Mouse (Mus musculus): ENCODE measurements at regions not wholly inside any gene's neighbourhood (a gene's known extent, or its start where the extent isn't known, plus 50 kb on each side); places are given as distances from the start of the nearest gene placed in this dataset.

DNA sequence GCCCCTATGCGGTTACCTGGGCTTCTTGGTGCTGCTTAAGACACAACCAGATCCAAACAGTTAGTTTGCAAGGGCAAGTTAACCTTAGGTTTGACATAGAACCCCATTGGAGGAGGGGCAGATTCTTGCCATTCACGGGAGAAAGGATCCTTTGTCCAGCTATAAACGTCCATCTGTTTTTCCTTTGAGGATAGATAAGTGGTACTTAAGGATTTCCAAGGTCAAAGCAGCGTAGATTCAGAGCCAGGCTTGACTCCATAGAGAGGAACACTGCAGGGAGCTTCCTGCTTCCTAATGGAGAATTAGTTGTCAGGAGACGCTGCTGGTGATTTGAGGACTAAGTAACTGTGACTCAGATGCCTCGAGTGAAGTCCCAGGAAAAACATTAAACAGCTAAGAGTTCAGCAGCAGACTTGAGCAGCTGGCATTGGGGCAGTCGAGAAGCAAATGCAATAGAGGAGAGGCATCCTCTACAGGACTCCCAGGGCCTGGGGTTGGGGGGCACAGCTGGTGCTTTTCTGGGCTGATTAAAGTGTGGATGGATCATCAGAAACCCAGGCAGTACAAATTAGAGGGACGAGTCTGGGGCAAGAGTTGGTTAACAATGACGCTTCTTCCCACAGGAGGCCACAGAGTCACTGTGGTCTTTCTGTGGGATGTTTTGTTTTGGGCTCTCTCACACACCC lies 322.8 kb downstream of the Med10 start:
- no peak for DNase-seq
- no peaks in the 10 kb centered on the region for H3K27me3 ChIP-seq (replicated peaks; ENCODE audit: control insufficient read depth, insufficient read depth, low read length)
- H3K27ac ChIP-seq (ENCODE audit: insufficient read depth, low read depth, low read length), result no peak overlapping the region
- 39% methylated on average over 9 of the region's 9 CpGs for WGBS
- H3K4me1 ChIP-seq (ENCODE audit: control insufficient read depth, insufficient read depth, low read length), result no peaks in the 10 kb centered on the region
- H3K36me3 ChIP-seq (ENCODE audit: control insufficient read depth, insufficient read depth, low read length), result no peaks in the 10 kb centered on the region
- no peak overlapping the region for H3K4me3 ChIP-seq (ENCODE audit: insufficient read depth, low read depth, low read length)
- TF ChIP-seq CTCF (conservative IDR thresholded peaks at IDR 0.05; ENCODE audit: insufficient read depth, insufficient read length, low read depth, low read length), result no peak
- no peak for TF ChIP-seq POLR2A (IDR thresholded peaks at IDR 0.05; ENCODE audit: low read depth, low read length)

DNA sequence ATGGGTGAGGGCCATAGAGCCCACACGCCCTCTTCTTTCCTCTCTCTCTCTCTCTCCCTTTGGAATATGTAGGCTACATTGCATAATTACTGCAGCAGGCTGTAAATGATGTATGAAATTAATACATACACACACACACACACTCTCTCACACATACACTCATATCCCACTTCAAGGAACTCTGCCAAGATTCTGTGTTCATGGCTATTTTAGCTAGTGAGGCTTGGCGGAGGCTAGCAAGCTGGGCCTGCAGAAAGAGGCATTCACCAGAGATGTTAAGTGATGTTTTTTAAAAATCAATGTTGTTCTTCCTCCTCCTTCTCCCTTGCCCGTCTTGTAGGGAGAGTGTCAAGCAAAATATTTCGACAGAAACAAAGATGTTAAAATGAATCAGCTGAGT lies 325.1 kb downstream of the Med10 start:
- Histone ChIP-seq H3K27me3 (replicated peaks; ENCODE audit: control insufficient read depth, insufficient read depth, low read length) (no peaks in the 10 kb centered on the region), H3K4me3 (ENCODE audit: insufficient read depth, low read depth, low read length) (no peak overlapping the region), H3K36me3 (ENCODE audit: control insufficient read depth, insufficient read depth, low read length) (no peaks in the 10 kb centered on the region), H3K27ac (ENCODE audit: insufficient read depth, low read depth, low read length) (no peak overlapping the region), H3K4me1 (ENCODE audit: control insufficient read depth, insufficient read depth, low read length) (no peaks in the 10 kb centered on the region)
- WGBS, result 77% methylated on average over 4 of the region's 4 CpGs
- no peak for TF ChIP-seq POLR2A (IDR thresholded peaks at IDR 0.05; ENCODE audit: low read depth, low read length)
- TF ChIP-seq CTCF (conservative IDR thresholded peaks at IDR 0.05; ENCODE audit: insufficient read depth, insufficient read length, low read depth, low read length), result no peak
- no peak for DNase-seq

DNA sequence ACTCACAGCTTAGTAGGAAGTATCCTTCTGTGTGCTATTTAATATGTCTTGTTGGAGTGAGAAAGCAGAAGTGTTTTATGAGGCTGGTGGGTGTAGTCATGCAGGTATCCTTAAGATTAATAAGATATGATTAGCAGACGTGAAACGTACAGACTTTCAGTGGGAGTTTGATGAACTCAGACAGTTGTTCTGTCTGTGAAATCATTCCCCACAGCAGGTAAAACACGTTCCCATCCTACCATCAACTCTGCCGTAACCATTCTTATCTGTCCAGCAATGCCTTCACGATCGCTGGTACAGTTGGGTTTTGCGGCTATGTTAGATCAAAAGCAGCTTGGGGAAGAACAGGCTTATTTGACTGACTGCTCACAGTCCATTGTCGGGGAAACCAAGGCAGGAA lies 332.3 kb downstream of the Med10 start:
- Histone ChIP-seq H3K36me3 (ENCODE audit: control insufficient read depth, insufficient read depth, low read length) (no peaks in the 10 kb centered on the region), H3K27ac (ENCODE audit: insufficient read depth, low read depth, low read length) (no peak overlapping the region), H3K4me3 (ENCODE audit: insufficient read depth, low read depth, low read length) (no peak overlapping the region), H3K27me3 (replicated peaks; ENCODE audit: control insufficient read depth, insufficient read depth, low read length) (no peaks in the 10 kb centered on the region), H3K4me1 (ENCODE audit: control insufficient read depth, insufficient read depth, low read length) (no peaks in the 10 kb centered on the region)
- no peak for DNase-seq
- TF ChIP-seq POLR2A (IDR thresholded peaks at IDR 0.05; ENCODE audit: low read depth, low read length), result no peak
- TF ChIP-seq CTCF (conservative IDR thresholded peaks at IDR 0.05; ENCODE audit: insufficient read depth, insufficient read length, low read depth, low read length), result no peak
- 83% methylated on average over 8 of the region's 8 CpGs for WGBS

GRCm38 (mm10) chr13:70136209-70136608 lies 334.0 kb downstream of the Med10 start:
- no peak for DNase-seq
- Histone ChIP-seq H3K4me1 (ENCODE audit: control insufficient read depth, insufficient read depth, low read length) (no peaks in the 10 kb centered on the region), H3K36me3 (ENCODE audit: control insufficient read depth, insufficient read depth, low read length) (no peaks in the 10 kb centered on the region), H3K4me3 (ENCODE audit: insufficient read depth, low read depth, low read length) (no peak overlapping the region), H3K27me3 (replicated peaks; ENCODE audit: control insufficient read depth, insufficient read depth, low read length) (no peaks in the 10 kb centered on the region), H3K27ac (ENCODE audit: insufficient read depth, low read depth, low read length) (no peak overlapping the region)
- WGBS, result 86% methylated on average over 1 of the region's 1 CpGs
- no peak for TF ChIP-seq CTCF (conservative IDR thresholded peaks at IDR 0.05; ENCODE audit: insufficient read depth, insufficient read length, low read depth, low read length)
- TF ChIP-seq POLR2A (IDR thresholded peaks at IDR 0.05; ENCODE audit: low read depth, low read length), result no peak

DNA sequence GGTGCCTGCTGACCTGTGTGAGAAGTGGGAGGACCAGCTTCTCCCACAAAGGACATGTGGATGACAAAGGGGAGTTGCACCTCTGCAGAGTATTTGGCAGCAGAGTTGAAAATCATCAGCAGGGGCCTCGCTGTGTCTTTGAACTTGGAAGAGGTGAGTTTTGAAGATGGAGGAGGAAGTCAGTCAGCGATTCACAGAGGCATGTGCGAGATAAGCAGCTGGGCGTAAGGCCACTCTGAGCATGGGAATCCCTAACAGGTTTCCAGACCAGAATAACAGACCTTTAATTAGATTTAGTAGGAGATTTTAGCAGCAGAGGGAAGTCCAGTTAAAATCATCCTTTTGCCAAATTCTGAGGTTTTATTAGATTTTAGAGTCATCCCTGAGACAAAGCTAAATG lies 342.3 kb downstream of the Med10 start:
- H3K36me3 ChIP-seq (ENCODE audit: control insufficient read depth, insufficient read depth, low read length), result no peaks in the 10 kb centered on the region
- H3K4me3 ChIP-seq (ENCODE audit: insufficient read depth, low read depth, low read length), result no peak overlapping the region
- DNase-seq, result no peak
- H3K27ac ChIP-seq (ENCODE audit: insufficient read depth, low read depth, low read length), result no peak overlapping the region
- 70% methylated on average over 4 of the region's 4 CpGs for WGBS
- H3K27me3 ChIP-seq (replicated peaks; ENCODE audit: control insufficient read depth, insufficient read depth, low read length), result no peaks in the 10 kb centered on the region
- H3K4me1 ChIP-seq (ENCODE audit: control insufficient read depth, insufficient read depth, low read length), result no peaks in the 10 kb centered on the region
- TF ChIP-seq POLR2A (IDR thresholded peaks at IDR 0.05; ENCODE audit: low read depth, low read length) (no peak), CTCF (conservative IDR thresholded peaks at IDR 0.05; ENCODE audit: insufficient read depth, insufficient read length, low read depth, low read length) (no peak)

- H3K27me3 ChIP-seq (replicated peaks; ENCODE audit: control insufficient read depth, insufficient read depth, low read length), result no peaks in the 10 kb centered on the region
- H3K4me1 ChIP-seq (ENCODE audit: control insufficient read depth, insufficient read depth, low read length), result no peaks in the 10 kb centered on the region
- no peaks in the 10 kb centered on the region for H3K36me3 ChIP-seq (ENCODE audit: control insufficient read depth, insufficient read depth, low read length)
- no peak for DNase-seq
- TF ChIP-seq POLR2A (IDR thresholded peaks at IDR 0.05; ENCODE audit: low read depth, low read length), result no peak
- TF ChIP-seq CTCF (conservative IDR thresholded peaks at IDR 0.05; ENCODE audit: insufficient read depth, insufficient read length, low read depth, low read length), result no peak
- 45% methylated on average over 6 of the region's 6 CpGs for WGBS
- H3K27ac ChIP-seq (ENCODE audit: insufficient read depth, low read depth, low read length), result no peak overlapping the region
- no peak overlapping the region for H3K4me3 ChIP-seq (ENCODE audit: insufficient read depth, low read depth, low read length)
Measured at GRCm38 (mm10) chr13:70145466-70145865, 343.3 kb downstream of the Med10 start.

DNA sequence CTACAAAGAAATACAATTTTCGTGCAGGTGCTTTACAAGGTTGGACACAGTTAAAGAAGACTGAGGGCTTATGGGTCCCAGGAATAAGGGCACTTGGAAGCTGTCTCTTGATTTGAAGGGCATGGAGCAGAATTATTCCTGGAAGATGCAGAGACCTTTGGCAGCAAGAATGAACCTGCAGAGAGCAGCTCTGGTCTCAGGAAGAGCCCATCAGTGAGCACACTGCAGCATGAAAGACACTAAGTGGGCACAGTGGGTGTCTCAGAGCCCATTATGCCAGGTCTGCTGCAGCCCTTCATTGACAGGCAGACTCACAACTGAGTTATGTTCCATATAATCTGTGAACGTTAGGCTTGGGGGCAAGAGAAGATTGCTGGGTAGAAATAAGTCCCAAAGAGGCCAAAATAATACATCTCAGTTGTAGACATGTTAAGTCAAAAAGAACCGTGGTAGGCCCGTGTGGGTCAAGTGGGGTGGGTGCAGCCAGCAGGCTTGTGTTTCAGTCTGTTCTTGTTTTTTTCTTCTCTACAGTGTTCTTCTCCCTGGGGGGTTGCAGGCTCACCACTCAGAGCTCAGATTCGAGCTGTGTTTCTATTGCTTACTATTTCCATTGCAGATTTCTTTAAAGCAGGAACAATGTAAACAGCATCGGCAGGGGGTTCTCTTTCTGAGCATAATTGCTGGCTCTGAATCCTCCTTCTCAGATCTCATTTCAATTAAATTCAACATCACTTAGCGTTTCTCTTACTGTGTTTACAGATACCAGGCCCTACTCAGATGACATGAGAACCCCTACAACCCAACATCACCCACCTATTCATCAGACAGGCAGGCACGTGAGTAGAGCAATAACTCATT lies 347.1 kb downstream of the Med10 start:
- TF ChIP-seq CTCF (conservative IDR thresholded peaks at IDR 0.05; ENCODE audit: insufficient read depth, insufficient read length, low read depth, low read length) (no peak), POLR2A (IDR thresholded peaks at IDR 0.05; ENCODE audit: low read depth, low read length) (no peak)
- no peak for DNase-seq
- Histone ChIP-seq H3K27ac (ENCODE audit: insufficient read depth, low read depth, low read length) (no peak overlapping the region), H3K27me3 (replicated peaks; ENCODE audit: control insufficient read depth, insufficient read depth, low read length) (no peaks in the 10 kb centered on the region), H3K4me3 (ENCODE audit: insufficient read depth, low read depth, low read length) (no peak overlapping the region), H3K36me3 (ENCODE audit: control insufficient read depth, insufficient read depth, low read length) (no peaks in the 10 kb centered on the region), H3K4me1 (ENCODE audit: control insufficient read depth, insufficient read depth, low read length) (no peaks in the 10 kb centered on the region)
- 27% methylated on average over 8 of the region's 8 CpGs for WGBS

Measured in kidney, adult 2 months (tissue).